Mouse (Mus musculus) thymus, postnatal 14 days (tissue): ENCODE measurements around the gene Tsacc.
"Not testable (repeated sequence)": the region's sequence is repeated elsewhere in the genome, so short reads cannot be mapped to it uniquely, and the experiment has no call there.

Source experiments
- DNase-seq: peaks from one replicate; pipeline ENCODE4 v3.0.0; 2021

Tsacc gene

GRCm38 (mm10) chr3:88281141-88281916, 15.5 kb downstream of the Tsacc start:
- DNase-seq: not testable (repeated sequence)

GRCm38 (mm10) chr3:88280035-88280434, 16.8 kb downstream of the Tsacc start:
- DNase-seq: no peak

GRCm38 (mm10) chr3:88276529-88277143, 20.2 kb downstream of the Tsacc start:
- peak; percentile 9 for DNase-seq

GRCm38 (mm10) chr3:88276121-88276520, 20.7 kb downstream of the Tsacc start:
- no peak for DNase-seq

GRCm38 (mm10) chr3:88274002-88274401, 22.8 kb downstream of the Tsacc start:
- DNase-seq: no peak

GRCm38 (mm10) chr3:88271859-88272258, 24.9 kb downstream of the Tsacc start:
- no peak for DNase-seq

- DNase-seq: not testable (repeated sequence)
These were observed 25.5 kb downstream of the Tsacc start for GRCm38 (mm10) chr3:88271298-88271697.

- no peak for DNase-seq
These were observed 27.8 kb downstream of the Tsacc start for GRCm38 (mm10) chr3:88268991-88269390.

- not testable (repeated sequence) for DNase-seq
These were observed 28.8 kb downstream of the Tsacc start for GRCm38 (mm10) chr3:88268014-88268413.

GRCm38 (mm10) chr3:88262346-88262745, 34.5 kb downstream of the Tsacc start:
- no peak for DNase-seq

GRCm38 (mm10) chr3:88256382-88256781, 40.4 kb downstream of the Tsacc start:
- no peak for DNase-seq

- DNase-seq: no peak
These were observed 40.8 kb downstream of the Tsacc start for GRCm38 (mm10) chr3:88255950-88256349.

- peak; percentile 10 for DNase-seq
These were observed 42.4 kb downstream of the Tsacc start, which contains the start of gene Rhbg for GRCm38 (mm10) chr3:88254268-88254926. Gene Rhbg (minus strand): TSS chr3:88254709.

- DNase-seq: no peak
These were observed 44.1 kb downstream of the Tsacc start for GRCm38 (mm10) chr3:88252739-88253138.

GRCm38 (mm10) chr3:88248406-88248805, 48.4 kb downstream of the Tsacc start:
- DNase-seq: no peak

GRCm38 (mm10) chr3:88247666-88248065, 49.1 kb downstream of the Tsacc start:
- no peak for DNase-seq

- peak; percentile 79 for DNase-seq
These were observed 51.0 kb downstream of the Tsacc start for GRCm38 (mm10) chr3:88245811-88246210.

- DNase-seq: peak; percentile 63
These were observed 52.7 kb downstream of the Tsacc start for GRCm38 (mm10) chr3:88244071-88244470.

- DNase-seq: peak; percentile 71
These were observed 54.3 kb downstream of the Tsacc start for GRCm38 (mm10) chr3:88242531-88242930.

GRCm38 (mm10) chr3:88241045-88241786, 55.6 kb downstream of the Tsacc start:
- DNase-seq: no peak

- DNase-seq: no peak
These were observed 57.4 kb downstream of the Tsacc start for GRCm38 (mm10) chr3:88239446-88239845.

GRCm38 (mm10) chr3:88238866-88239391, 57.9 kb downstream of the Tsacc start:
- no peak for DNase-seq
